ENCODE assay signal across 13 mouse cellular contexts in the genomic region with DNA sequence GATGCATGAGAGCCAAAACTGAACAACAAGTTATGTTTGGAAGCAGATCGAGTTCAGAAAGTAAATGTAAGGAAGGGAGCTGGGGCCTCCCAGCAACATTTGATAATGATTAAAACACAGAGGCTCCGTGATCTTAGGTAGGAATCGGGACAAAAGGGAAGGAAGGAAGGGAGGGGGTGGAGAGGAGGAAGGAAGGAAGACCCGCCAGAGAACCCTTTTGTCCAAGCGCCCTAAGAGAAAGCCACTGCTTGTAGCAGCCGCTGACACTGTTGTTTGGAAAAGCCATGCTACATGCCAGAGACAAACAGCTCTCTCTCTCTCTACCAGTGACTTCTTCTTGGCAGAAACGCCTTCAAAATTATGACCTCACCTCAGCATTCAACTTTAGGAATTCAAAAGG. TPM values are rescaled to one million over a fixed set of nuclear protein-coding genes. Genes with fewer than 3 reads are reported as not detected.
DNase-seq lines count a peak whose midpoint lies in the region; ATAC-seq lines count a peak whose summit lies in the region.
"Had no signal": no experiment of that assay in that cellular context is flagged by ENCODE, and none has a peak within 500 bp of the region (broad histone marks: within the 10 kb centered on the region; RNA-seq: fewer than 3 reads in every experiment).

No protein-coding gene starts in this region.

- no peaks in the 10 kb centered on the region for H3K9me3 ChIP-seq in hindbrain, embryonic 10.5 days
- H3K9me3 ChIP-seq in hindbrain, embryonic 14.5 days (ENCODE audit: control insufficient read depth, low read length): no peaks in the 10 kb centered on the region
- no peaks in the 10 kb centered on the region for H3K9me3 ChIP-seq in embryonic facial prominence, embryonic 12.5 days
- H3K9me3 ChIP-seq in midbrain, embryonic 14.5 days (ENCODE audit: control insufficient read depth, low read length): no peaks in the 10 kb centered on the region
- H3K9me3 ChIP-seq: megakaryocyte, embryonic 14.5 days had no signal

- ATAC-seq in hindbrain, embryonic 14.5 days (ENCODE audit: low FRiP score): no peak
- no peak for ATAC-seq in embryonic facial prominence, embryonic 12.5 days (ENCODE audit: insufficient number of reproducible peaks, insufficient read depth, low FRiP score, low TSS enrichment)
- ATAC-seq in midbrain, embryonic 14.5 days (ENCODE audit: low FRiP score, low TSS enrichment): no peak

- H3K4me2 ChIP-seq in hindbrain, embryonic 14.5 days (replicated peaks): no peak overlapping the region
- H3K4me2 ChIP-seq in embryonic facial prominence, embryonic 12.5 days (replicated peaks): no peak overlapping the region
- no peak overlapping the region for H3K4me2 ChIP-seq in midbrain, embryonic 14.5 days (ENCODE audit: low read length)

- DNase-seq in hindbrain, embryonic 10.5 days (ENCODE audit: low spot score): no peak
- no peak for DNase-seq in hindbrain, embryonic 14.5 days (ENCODE audit: low spot score)
- DNase-seq in heart, postnatal 14 days: peak; percentile 21 to 32
- peak; percentile 39 for DNase-seq in lung, postnatal 14 days
- no peak for DNase-seq in spleen, adult 12 weeks (ENCODE audit: low spot score)
- no peak for DNase-seq in midbrain, embryonic 14.5 days
- no peak for DNase-seq in cerebellum, postnatal 36 days
- DNase-seq: cerebellum, postnatal 14 days; gastrocnemius, postnatal 14 days; retina, postnatal 1 day; thymus, postnatal 14 days had no signal

- H3K36me3 ChIP-seq in hindbrain, embryonic 10.5 days: peaks cover 41% of the 10 kb centered on the region
- no peaks in the 10 kb centered on the region for H3K36me3 ChIP-seq in hindbrain, embryonic 14.5 days (replicated peaks; ENCODE audit: control insufficient read depth, insufficient read depth)
- H3K36me3 ChIP-seq in embryonic facial prominence, embryonic 12.5 days: no peaks in the 10 kb centered on the region
- peaks cover 6% of the 10 kb centered on the region; the same call in 1 of the 2 replicates for H3K36me3 ChIP-seq in midbrain, embryonic 14.5 days (ENCODE audit: control insufficient read depth, insufficient read depth, low read length)

- peak overlapping the region; percentile 69 for H3K27ac ChIP-seq in hindbrain, embryonic 10.5 days
- H3K27ac ChIP-seq in hindbrain, embryonic 14.5 days: no peak overlapping the region
- H3K27ac ChIP-seq in embryonic facial prominence, embryonic 12.5 days: peak overlapping the region; percentile 26; the same call in 1 of the 2 replicates
- H3K27ac ChIP-seq in midbrain, embryonic 14.5 days (replicated peaks; ENCODE audit: low read depth, low read length): no peak overlapping the region

- no peak overlapping the region for H3K4me3 ChIP-seq in hindbrain, embryonic 10.5 days
- H3K4me3 ChIP-seq in hindbrain, embryonic 14.5 days (replicated peaks; ENCODE audit: low read length): no peak overlapping the region
- H3K4me3 ChIP-seq in embryonic facial prominence, embryonic 12.5 days: no peak overlapping the region
- H3K4me3 ChIP-seq in midbrain, embryonic 14.5 days (replicated peaks; ENCODE audit: low read depth, low read length): no peak overlapping the region
- H3K4me3 ChIP-seq: megakaryocyte, embryonic 14.5 days had no signal

- intact Hi-C loops in heart, postnatal 14 days (cut with DNase I): loop anchor here (2.0 kb wide), 2 partner anchors 21 to 31 kb away; no protein-coding TSS in a partner anchor

- 37% methylated on average over 7 of the region's 7 CpGs for WGBS in hindbrain, embryonic 10.5 days
- WGBS in hindbrain, embryonic 14.5 days: 33% methylated on average over 7 of the region's 7 CpGs
- 35% methylated on average over 7 of the region's 7 CpGs for WGBS in embryonic facial prominence, embryonic 12.5 days
- WGBS in midbrain, embryonic 14.5 days: 38% methylated on average over 7 of the region's 7 CpGs

- no peaks in the 10 kb centered on the region for H3K27me3 ChIP-seq in hindbrain, embryonic 10.5 days (ENCODE audit: insufficient read depth, poor library complexity, severe bottlenecking)
- H3K27me3 ChIP-seq in hindbrain, embryonic 14.5 days (ENCODE audit: control insufficient read depth, insufficient read depth, low read length): no peaks in the 10 kb centered on the region
- no peaks in the 10 kb centered on the region for H3K27me3 ChIP-seq in embryonic facial prominence, embryonic 12.5 days
- no peaks in the 10 kb centered on the region for H3K27me3 ChIP-seq in midbrain, embryonic 14.5 days (ENCODE audit: control insufficient read depth, insufficient read depth, low read length)
- H3K27me3 ChIP-seq: megakaryocyte, embryonic 14.5 days had no signal

- peaks cover 18% of the 10 kb centered on the region for H3K4me1 ChIP-seq in hindbrain, embryonic 10.5 days (replicated peaks)
- peaks cover 7% of the 10 kb centered on the region; the same call in 1 of the 2 replicates for H3K4me1 ChIP-seq in hindbrain, embryonic 14.5 days (replicated peaks; ENCODE audit: control insufficient read depth, insufficient read depth, low read length)
- H3K4me1 ChIP-seq in embryonic facial prominence, embryonic 12.5 days: peaks cover 5% of the 10 kb centered on the region; the same call in 1 of the 2 replicates
- H3K4me1 ChIP-seq in midbrain, embryonic 14.5 days (ENCODE audit: control insufficient read depth, insufficient read depth, low read length): peaks cover 3% of the 10 kb centered on the region; the same call in 1 of the 2 replicates
- H3K4me1 ChIP-seq: megakaryocyte, embryonic 14.5 days had no signal

- H3K9ac ChIP-seq in hindbrain, embryonic 14.5 days: no peak overlapping the region
- no peak overlapping the region for H3K9ac ChIP-seq in embryonic facial prominence, embryonic 12.5 days
- H3K9ac ChIP-seq in midbrain, embryonic 14.5 days (replicated peaks; ENCODE audit: low read length): no peak overlapping the region

RNA-seq across cellular contexts. Expression of gene Rasal2, which starts 5.5 kb away (rescaled TPM):
- polyA plus RNA-seq in hindbrain, embryonic 10.5 days (2016; fragmentation: Nextera tagmentation; extraction: Ambion mirVana): 11.2 and 18.5 TPM in 2 replicates
- polyA plus RNA-seq in hindbrain, embryonic 14.5 days (2014; fragmentation: Nextera tagmentation; extraction: Ambion mirVana): 42.1 and 45.5 TPM in 2 replicates
- polyA plus RNA-seq in embryonic facial prominence, embryonic 12.5 days (2016; fragmentation: Nextera tagmentation; extraction: Ambion mirVana): 15.8 and 16.2 TPM in 2 replicates
- total RNA-seq in heart, postnatal 14 days (2021): 10 to 100 TPM; 33.0 to 36.5 TPM
- 48.8 and 64.2 TPM in 2 replicates for polyA plus RNA-seq in midbrain, embryonic 14.5 days (2014; fragmentation: Nextera tagmentation; extraction: Ambion mirVana)

RNA-seq across cellular contexts. Expression of gene Cryzl2, which starts 40.5 kb away (rescaled TPM):
- 7.9 and 8.3 TPM in 2 replicates for polyA plus RNA-seq in hindbrain, embryonic 10.5 days (2016; fragmentation: Nextera tagmentation; extraction: Ambion mirVana)
- polyA plus RNA-seq in hindbrain, embryonic 14.5 days (2014; fragmentation: Nextera tagmentation; extraction: Ambion mirVana): 7.6 and 9.9 TPM in 2 replicates
- 8.5 and 11.0 TPM in 2 replicates for polyA plus RNA-seq in embryonic facial prominence, embryonic 12.5 days (2016; fragmentation: Nextera tagmentation; extraction: Ambion mirVana)
- total RNA-seq in heart, postnatal 14 days (2021): 10 to 100 TPM; 11.8 to 14.3 TPM
- 6.2 and 7.6 TPM in 2 replicates for polyA plus RNA-seq in midbrain, embryonic 14.5 days (2014; fragmentation: Nextera tagmentation; extraction: Ambion mirVana)

Comparison
In these comparisons a context has a peak if more than half of its experiments do, and no peak if none do; other contexts are left out.
1. H3K27ac ChIP-seq: peak in hindbrain, embryonic 10.5 days (single experiment) and embryonic facial prominence, embryonic 12.5 days (single experiment); none in hindbrain, embryonic 14.5 days (single experiment) and midbrain, embryonic 14.5 days (single experiment).
2. DNase-seq: peak in heart, postnatal 14 days (2 of 2) and lung, postnatal 14 days (single experiment); none in hindbrain, embryonic 10.5 days (single experiment), hindbrain, embryonic 14.5 days (single experiment), spleen, adult 12 weeks (single experiment), midbrain, embryonic 14.5 days (single experiment) and cerebellum, postnatal 36 days (0 of 2).